Mouse (Mus musculus): ENCODE measurements around the gene Shb. TPM values are rescaled to one million over a fixed set of nuclear protein-coding genes. Genes with fewer than 3 reads are reported as not detected.
A peak's percentile ranks its signal among the peaks of the same experiment; 100 is the strongest.

The Shb gene
- polyA plus RNA-seq, 1 experiment, result 23.4 TPM

DNA sequence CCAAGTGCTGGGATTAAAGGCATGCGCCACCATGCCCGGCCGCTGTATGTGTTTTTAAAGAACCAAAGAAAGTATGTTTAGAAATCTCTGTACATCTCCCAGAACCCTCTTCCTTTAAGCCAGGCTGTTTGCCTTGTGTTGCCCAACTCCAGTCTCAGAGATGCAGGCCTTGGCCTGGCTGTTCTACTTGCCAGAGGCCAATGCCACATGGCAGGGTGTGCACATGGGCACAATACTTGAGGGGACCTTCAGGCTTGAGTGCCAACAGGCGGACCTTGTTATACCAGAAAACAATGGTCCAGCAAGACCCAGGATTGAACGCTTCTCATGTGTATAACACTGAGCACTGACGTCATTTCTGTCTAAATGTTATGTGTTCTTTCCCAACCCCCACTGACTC lies 27.1 kb downstream of the Shb start:
- no peak for DNase-seq (ENCODE audit: low read depth)

DNA sequence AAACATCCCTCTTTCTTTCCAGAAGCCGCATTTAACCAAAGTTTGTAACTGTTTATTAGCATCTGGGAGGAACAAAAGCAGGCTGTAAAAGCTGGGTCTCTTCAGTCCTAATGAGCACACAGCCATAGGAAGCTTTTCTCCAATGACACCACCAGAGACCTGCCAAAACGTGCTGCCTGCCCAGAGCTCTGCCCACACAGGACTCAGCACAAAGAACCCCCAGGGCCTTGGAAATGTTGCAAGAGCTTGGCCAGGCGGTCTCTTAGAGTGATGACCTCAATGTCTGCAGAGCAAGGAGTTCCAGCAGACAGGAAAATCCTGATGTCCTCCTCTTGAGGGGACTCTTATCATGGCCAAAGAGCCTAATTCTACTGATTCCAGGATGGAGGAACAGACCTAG lies 28.5 kb downstream of the Shb start:
- DNase-seq (ENCODE audit: low read depth), result peak; percentile 93

DNA sequence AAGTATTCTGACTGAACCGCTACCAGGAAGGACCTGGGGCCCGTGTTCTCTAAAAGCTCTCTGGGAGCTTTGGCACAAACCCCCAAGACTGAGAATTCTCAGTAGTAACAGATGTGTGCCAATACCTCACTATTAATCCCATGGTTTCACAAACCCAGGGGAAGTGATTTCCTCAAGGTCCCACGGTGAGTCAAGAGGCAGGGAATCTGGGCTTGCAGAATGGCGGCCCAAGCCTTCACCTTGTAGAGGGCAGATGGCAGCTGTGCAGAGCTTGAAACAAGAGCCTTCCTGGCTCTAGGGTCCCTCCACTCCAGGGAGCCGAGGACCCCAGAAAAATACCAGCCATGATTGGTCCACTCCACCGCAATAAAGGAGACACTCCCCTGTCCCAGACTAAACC lies 28.9 kb downstream of the Shb start:
- DNase-seq (ENCODE audit: low read depth), result no peak

DNA sequence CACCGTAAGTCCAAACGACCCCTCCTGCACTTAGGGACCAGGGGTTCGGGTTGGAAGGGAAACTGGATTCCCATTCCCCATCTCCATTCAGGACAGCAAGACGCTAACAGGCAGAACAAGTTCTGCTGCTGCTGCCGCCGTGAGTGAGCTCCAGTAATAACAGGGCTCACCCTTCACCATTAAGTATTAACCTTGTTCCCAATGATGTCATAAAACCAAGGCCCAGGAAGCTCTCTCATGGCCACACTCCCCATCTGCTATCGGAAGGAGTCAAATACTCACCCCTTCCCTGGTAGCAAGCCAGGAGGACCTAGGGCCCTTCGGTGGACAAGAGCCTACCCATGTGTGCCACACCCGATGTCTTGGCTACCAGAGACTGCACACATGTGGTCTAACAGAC lies 30.3 kb downstream of the Shb start:
- DNase-seq (ENCODE audit: low read depth), result no peak

DNA sequence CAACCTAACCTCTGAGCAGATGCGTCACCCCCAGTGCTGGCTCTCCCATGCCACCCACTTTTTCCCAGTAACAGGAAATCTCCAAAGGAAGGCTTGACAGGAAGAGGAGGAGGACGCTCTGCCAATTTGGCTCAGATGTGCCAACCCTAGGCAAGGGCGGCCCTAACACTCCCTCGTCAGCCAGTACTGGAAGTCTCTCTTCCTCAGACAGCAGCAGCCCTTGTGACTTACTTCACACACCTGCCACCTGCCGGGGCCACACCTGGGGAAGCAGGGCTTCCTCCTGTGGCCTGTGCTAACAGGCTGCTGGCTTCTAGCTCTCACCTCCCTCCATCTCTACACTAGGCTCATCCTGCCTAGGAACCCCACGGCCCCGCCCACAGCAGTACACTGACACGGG lies 31.9 kb downstream of the Shb start:
- DNase-seq (ENCODE audit: low read depth), result no peak

DNA sequence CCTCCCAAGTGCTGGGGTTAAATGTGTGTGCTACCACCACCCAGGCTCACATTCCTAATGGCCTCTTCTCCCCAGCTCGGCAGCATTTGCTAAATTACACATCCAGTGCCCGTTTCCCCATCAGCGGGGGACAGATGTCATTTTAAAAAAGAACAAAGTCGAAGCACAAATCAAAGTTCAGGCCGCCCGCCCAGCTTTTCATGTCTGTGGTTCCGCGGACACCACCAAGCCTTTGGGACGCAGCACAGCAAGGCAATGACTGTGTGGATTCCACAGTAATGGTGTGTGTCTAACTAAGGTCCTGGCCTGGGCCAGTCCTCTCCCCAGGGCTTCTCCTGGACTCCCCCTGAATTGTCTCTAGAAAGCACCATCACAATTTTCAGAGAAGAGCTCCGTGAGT lies 32.7 kb downstream of the Shb start:
- no peak for DNase-seq (ENCODE audit: low read depth)

DNA sequence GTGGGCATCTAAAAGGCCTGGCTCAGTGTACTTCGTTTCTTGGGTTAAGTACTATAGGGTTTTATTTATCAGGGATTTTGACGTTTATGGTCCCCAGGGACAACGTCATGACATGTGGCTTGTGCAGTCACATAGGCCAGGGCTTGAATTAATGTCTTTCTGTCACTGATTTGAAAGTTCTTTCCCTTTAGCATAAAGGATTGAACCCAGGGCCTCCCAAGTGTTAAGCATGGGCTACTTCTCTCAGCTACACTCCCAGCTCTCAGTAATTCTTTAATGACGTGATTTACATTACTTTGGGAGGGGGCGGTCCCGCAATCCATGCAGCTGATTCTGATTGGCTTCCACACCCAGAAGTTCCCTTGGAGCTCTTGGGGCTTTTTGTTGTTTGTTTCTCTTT lies 33.2 kb downstream of the Shb start:
- no peak for DNase-seq (ENCODE audit: low read depth)

DNA sequence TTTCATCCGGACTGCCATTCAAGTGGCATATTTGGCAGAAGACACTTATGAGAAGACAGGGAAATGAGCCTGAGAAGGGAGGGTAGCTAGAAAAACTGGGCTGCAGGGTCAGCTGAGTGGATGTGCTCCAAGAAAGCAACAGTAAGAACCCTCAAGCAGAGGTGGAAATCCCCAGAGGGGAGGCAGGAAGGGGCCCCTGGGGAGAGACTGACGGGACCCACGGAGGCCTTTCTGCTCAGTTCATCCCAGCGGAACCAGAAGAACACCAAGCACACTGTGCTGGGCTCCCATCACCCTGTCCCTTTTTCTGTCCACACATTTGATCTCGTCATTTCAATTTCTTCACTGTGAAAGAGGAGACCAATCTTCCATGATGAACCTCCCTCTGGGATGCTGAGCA lies 33.9 kb downstream of the Shb start:
- no peak for DNase-seq (ENCODE audit: low read depth)

DNA sequence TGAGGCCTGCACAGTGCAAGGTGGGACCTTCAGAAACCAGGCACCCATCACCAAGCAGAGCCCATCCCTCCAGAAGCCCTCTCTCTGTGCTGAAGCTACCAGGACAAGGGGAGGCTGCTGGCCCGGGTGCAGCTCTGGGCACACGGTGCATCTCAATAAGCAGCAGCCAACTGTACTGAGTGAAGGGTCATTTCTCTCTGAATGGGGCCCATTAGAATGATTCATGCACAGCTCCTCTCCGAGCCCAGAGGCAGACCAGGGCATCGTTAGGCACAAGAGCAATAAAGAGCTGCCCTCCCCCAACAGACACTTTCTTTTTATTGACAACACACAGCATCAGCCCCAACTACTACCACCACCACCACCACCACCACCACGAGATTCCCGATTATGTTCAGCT lies 35.0 kb downstream of the Shb start:
- no peak for DNase-seq (ENCODE audit: low read depth)

DNA sequence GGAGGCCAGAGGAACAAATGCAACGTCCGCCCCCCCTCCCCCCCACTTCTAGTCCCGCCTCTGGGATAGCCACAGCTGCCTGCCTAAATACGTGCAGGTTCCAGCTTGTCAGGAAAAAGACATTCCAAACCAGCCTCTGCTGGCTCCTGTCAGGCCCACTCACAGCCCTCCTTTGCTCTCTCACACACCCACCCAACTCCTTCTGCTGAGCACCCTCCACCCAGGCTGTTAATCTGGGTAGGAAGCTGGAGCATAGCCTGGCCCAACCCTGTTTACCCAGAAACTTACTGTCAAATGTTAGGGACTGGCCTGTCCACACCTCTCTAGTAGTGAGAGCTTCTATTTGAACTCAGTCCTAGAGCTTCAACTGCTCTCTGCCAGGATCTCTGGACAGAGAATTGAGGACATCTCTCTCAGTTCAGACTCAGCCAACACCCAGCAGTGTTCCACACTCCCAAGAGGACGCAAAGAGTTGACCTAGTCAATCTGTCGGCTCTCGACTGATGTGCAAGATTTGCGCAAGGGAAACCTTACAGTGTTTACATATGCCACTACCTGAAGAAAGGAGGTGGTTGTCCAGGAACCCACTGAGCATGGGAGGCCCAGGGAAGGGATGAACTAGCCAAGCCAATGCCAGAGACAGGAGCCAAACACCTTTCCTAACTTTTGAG lies 36.6 kb downstream of the Shb start:
- DNase-seq (ENCODE audit: low read depth), result no peak

DNA sequence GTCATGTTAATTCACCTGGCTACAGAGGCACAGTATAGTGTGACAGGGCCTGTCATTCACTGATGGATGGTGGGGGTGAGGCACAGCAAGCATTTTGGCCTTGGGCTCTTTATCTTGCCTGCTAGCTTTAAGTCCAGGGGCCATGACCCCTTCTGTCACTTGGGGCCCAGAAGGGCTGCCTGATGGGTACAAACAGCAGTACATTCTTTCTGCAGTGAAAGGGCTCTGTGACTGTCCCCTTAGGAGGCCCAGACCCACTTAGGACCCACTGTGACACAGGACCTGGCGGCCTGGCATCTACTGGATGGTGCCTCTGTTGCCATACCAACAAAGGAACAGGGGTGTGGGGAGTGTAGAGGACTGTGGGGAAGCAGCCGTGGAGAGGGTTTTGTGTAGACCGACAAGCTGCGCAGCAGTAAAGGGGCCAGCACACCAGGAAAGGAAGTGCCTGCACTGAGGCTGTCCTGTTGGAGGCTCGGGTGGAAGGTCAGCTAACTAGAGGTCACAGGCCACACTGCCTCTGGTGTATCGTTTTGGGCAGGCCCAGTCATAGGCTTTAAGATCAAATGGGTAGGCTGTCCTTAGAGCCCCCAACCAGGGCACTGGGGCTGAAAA lies 38.4 kb downstream of the Shb start:
- DNase-seq (ENCODE audit: low read depth), result no peak

DNA sequence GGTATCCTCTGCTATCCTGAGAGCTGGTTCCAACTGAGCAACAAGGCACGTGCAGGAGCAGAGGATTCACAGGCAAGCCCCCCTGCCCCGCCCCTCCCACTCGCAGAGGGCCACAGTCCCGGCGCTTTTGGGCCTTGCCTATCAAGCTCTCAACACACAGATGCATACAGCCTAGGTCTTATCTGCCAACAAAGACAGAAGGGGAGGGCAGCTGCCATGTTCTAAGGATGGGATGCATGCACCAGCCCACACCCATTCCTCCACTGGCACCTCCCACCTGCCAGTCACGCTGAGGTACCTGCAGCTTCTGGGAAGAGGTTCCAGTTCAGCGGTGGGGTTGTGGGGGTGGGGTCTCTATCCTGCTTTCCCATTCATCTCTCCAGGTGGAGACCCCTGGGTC lies 39.2 kb downstream of the Shb start:
- DNase-seq (ENCODE audit: low read depth), result no peak

DNA sequence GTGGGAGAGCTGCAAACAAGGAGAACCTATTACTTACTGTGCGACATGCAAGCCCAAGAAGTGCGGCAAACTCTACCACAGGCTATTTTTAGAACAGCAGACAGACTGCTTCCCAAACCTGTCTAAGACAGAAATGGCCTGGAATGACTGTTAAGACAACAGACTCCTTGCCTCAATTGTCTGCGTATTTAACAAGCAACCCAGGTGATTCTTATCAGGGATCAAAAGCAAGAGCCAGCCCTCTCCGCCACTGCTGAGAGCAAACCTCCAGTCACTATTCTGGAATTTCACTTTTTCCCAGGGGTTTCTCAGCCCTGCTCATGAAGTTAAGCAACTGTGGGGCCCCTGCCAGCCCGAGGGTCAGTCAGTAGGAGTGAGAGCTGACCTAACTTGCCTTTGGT lies 39.6 kb downstream of the Shb start:
- no peak for DNase-seq (ENCODE audit: low read depth)

DNA sequence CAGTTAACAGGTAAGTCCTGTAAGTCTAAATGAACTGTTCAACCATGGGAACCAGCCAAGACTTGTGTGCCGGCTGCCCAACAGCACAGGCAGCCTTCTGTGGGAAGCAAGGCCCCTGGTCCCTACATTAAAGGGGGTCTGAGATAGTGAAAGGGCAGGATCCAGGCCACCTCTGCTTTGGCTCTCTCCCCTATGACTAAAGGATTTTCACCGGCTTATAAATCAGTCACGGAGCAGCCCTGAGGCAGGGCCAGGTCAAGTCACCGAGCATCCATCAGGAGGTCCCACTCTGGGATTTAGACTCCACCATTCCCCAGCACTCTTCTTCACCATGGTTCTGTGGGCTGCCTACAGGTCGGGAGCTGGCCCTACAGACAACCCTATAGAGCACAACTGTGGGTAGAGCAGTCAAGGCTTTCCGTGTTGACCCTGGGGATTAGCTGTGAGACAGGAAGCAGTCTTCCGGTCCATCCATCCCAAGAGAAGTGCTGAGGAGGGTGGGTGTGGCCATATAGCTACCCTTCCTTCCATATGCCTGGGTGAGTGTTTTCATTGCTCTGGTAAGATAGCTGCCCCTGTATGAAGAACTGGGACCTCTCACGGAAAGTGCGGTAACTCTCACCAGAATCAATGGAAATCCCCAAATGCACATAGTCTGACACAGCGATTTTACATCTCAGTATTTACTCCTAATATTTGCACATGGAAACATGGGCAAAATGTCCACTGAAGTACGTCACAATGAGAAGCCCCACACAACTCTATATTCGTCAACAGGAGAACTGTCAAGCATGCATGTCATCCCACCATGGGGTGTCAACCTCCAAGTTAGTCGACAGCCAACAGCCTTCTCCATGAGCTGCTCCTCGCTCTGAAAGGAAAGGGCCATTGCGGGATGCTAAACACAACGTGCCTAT lies 40.3 kb downstream of the Shb start:
- no peak for DNase-seq (ENCODE audit: low read depth)

DNA sequence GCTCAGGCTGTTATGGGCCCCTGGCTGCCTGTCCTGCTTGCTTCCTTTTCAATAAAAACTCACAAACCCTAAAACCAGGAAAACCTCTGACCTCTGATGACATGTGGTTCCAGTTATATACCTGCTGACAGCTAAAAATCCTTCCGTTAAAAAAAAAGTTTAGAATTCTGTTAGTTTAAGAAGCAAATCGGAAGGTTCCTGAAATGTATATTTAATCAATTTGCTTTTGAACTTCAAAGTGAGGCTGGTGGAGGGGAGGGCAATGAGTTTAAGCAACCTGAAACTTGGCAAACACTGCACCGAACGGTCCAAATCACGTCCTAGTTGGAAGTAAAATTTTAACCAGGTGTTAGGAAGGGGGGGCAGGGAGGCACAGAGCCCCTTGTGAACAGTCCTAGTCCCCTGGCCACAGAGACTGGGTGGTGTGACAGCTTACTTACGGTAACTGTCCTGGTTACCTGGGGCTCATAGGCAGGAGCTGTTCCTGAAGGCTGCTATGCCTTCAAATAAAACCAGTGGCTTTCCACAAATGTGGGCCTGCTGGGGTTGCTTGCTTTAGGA lies 41.1 kb downstream of the Shb start:
- no peak for DNase-seq (ENCODE audit: low read depth)

DNA sequence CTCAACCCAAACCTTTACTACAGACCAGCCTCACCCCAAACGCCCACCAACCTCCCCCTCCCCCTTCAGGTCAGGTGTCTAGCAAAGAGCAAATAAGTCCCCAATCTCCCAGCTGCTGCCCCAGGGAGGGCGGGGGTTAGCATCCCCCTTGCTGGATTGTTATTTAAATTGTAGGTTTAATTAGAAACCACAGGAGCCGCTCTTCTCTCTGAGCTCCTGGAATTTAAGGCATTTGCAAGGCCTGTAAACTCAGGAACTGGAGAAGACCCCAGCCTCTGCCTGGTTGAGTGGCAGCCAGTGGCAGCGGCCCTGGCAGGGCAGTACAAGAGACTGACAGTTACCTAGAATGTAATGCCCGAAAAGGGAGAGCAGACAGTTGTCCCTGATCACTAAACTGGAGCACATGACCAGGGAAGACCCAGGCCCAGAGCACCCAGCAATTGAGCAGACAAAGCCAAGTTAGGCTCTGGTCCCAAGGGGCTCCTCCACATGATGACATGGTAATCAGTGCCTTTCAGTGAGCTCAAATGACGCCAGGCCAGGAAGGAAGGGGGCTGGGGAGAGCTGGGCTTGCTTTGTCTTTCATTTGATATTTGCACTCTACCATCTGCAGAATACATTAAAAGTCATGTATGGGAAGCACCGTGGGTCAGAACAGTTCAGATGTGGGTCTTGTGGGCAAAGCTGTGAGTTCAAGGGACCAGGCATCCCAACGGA lies 42.1 kb downstream of the Shb start:
- no peak for DNase-seq (ENCODE audit: low read depth)

DNA sequence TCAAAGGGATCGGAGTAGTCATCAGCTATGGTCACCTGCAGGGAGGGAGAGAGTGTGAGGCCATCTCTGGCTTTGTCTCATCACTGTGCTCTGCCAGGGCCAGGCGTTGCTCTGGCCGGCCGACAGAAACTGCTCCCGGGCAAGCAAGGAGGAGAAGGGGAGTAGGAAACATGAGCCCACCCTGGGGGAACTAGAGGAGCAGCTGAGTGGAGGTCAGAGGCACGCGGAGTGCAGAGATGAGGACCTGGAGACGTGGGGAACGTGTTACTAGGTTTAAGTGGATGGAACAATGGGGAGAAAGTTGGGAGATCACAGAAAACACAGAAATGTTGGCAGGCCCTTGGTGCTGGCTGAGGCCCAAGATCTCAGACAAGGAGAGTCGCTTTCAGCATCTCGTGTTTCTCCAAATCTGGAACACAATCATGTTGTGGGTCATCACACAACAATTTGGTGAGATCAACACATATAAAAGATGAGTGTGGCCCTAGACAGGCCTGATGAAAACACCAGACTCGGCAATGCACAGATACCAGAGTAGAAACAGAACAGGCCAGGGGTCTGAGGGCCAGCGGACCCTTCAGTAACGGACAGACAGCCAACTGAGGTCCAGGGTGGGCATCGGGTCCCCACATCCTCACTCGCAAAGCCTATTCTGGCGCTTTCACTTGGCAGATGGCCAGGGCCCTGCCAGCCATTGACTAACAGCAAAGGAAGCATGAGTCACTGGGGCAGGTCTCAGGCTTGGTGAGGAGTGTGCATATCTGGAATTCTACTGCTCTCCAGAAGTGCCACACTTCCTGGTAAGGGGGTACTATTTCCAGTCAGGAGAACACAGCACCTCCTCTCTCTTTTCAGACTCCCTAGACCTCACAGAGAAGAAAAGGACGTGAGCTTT lies 42.9 kb downstream of the Shb start:
- DNase-seq (ENCODE audit: low read depth), result no peak

DNA sequence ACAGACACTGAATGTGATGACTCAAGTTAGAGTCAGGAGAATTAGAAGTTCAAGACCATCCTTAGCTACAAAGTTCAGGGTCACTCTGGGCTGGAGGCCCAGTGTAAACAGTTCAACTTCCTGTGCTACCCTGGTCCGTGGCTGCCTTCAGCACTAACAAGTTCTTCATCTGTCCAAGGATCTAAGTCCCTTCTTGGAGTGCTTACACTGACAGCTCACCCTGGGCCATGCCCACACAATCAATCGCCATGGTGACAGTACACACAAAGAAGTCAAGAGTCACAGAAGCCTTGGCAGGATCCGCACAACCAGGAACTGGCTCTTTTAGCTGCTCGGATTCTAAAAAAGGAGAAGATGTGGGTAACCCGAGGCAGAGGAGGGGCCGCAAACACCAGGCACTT lies 44.6 kb downstream of the Shb start:
- DNase-seq (ENCODE audit: low read depth), result no peak

DNA sequence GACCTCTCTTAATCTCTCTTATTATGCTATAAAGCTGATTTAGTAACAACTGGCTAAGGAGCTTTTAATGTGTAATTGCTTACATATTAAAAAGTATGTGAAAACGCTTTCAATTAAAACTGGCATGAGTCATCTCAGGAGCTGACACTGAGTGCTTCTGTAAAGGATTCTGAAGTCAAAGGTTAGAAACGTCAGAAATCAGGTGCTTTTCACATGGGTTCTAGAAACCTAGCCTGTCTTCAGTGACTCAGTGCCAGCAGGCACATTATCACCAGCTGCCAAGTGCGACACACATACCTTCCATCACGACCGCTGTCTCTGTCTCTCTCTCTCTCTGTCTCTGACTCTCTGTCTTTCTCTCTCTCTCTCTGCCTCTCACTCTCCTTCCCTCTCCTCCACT lies 47.2 kb downstream of the Shb start:
- DNase-seq (ENCODE audit: low read depth), result no peak

DNA sequence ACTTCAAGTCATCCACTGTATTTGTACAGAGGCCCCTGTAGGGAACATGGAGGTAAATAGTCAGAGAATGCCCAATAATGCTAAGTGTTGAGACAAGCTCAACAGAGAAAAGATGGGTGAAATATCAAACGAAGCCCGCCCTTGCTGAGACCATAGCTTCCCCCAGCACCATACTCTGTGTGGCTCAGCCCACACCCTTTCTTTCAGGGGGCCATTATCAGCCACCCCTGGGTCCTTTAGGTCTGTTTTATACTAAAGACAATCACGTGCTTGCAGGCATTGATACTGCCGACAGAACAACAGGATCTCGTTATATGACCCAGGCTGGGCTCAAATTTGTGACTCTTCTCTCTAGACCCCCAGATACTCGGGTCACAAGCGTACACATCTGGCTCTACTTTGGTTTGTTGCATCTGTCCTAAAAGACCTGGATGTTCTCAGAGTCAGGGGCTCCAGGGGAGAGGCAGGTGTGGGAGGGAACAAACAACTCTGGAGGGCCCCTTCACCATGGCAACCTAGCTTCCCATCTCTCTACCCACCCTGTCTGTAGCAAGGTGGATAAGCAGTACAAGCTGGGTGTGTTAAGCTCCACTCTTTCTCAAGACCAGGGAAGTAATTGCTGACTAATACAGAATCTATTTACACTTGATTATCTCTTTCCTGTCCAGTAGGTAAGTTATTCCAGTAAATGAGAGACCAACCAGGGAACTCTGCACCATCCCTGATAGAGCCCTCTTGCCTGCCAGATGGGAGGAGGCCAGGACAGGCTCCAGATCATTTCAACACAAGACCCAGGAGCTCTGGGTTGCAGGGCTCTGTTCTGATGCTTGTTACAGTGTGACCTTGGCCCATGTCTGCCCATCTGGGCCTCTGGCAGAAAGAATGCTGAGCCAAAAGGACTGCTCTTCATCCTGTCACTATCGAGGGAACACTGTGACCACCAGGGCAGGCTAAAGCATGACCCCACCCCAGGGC lies 48.7 kb downstream of the Shb start:
- no peak for DNase-seq (ENCODE audit: low read depth)
